ENCODE assay signal across 13 mouse cellular contexts in the genomic region with DNA sequence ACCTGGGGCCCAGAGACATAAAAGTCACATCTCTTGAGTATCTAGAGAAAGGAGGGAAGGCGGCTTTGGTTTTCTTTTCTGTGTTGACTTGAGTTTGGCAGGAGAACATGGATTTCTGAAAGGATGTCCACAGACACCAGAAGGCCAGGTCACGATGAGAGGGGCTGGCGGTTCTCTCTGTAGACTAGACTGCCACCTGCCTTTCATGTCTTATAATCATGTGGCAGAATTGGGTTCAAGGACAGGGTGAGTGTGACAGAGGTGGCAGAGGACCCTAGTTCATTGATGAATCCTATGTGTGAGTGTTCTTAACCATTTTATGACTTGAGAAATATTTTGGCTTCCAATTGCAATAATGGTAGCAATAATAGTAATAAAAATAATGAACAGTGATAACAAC.
"Had no signal": no experiment of that assay in that cellular context is flagged by ENCODE, and none has a peak within 500 bp of the region (broad histone marks: within the 10 kb centered on the region; RNA-seq: fewer than 3 reads in every experiment).

No protein-coding gene starts in this region.

- DNase-seq: kidney, postnatal 14 days; kidney, postnatal 4 days; layer of hippocampus, adult 9-11 months; layer of hippocampus, postnatal 36 days; liver, embryonic 13.5 days; lung, adult 2 months; lung, postnatal 14 days; lung, postnatal 4 days; midbrain, embryonic 14.5 days; thymus, adult 18-20 months; thymus, postnatal 36 days had no signal

- H3K4me2 ChIP-seq: liver, embryonic 13.5 days; midbrain, embryonic 11.5 days had no signal

- H3K27ac ChIP-seq: left cerebral cortex, adult 2 months; liver, embryonic 13.5 days had no signal

- H3K27me3 ChIP-seq: liver, embryonic 13.5 days had no signal

- H3K36me3 ChIP-seq: liver, embryonic 13.5 days had no signal

- H3K4me1 ChIP-seq: liver, embryonic 13.5 days had no signal

- H3K9me3 ChIP-seq: liver, embryonic 13.5 days had no signal

- H3K9ac ChIP-seq: liver, embryonic 13.5 days had no signal

- H3K4me3 ChIP-seq: left cerebral cortex, adult 2 months; liver, embryonic 13.5 days had no signal
